Mouse (Mus musculus) urinary bladder, postnatal 10 days (tissue): ENCODE data around the gene Kif24.
"Not testable (repeated sequence)": the region's sequence is repeated elsewhere in the genome, so short reads cannot be mapped to it uniquely, and the experiment has no call there.

Experiments
- DNase-seq: peaks from one replicate; pipeline ENCODE4 v3.0.0; 2022; ENCODE audit warnings: low spot score

Kif24 gene

DNA sequence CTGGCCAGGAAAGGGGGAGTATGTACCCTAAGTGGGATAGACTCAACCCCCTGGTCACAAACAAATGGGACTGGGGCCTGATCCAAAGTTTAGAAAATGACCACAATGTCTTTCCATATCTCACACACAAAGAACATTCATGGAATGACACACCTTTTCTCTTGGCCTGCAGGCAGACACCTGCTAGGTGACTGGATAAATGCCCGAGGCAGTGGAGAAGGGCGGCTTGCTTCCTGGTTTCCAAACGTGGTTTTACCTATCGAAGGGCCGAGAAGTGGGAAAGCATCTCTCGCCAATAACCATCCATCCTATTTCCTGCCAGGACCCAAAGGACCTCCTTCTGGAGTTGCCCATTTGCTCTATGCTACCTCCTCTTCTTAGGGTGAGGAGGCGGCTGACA, 28.3 kb upstream of the Kif24 start:
- no peak for DNase-seq

DNA sequence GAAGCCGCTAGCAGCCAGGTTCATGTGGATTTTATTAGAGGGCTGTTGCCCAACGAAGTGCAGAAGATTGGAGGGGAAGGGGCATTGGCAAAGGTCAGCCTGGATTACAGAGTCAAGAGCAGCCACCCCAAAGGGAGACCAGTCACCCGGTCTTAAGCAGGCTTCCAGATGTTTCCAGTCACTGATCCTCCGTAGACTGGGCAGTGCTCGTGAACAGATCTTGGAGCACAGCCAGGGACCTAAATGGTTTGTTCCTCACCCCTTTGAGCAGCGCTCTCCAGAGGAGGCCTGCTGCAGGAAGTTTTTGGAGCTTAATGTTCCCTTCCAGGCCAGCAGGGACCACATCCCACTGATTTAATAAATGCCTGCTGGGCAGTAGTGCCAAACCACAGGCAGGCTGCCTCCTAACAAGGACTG, 16.9 kb upstream of the Kif24 start:
- DNase-seq: no peak

DNA sequence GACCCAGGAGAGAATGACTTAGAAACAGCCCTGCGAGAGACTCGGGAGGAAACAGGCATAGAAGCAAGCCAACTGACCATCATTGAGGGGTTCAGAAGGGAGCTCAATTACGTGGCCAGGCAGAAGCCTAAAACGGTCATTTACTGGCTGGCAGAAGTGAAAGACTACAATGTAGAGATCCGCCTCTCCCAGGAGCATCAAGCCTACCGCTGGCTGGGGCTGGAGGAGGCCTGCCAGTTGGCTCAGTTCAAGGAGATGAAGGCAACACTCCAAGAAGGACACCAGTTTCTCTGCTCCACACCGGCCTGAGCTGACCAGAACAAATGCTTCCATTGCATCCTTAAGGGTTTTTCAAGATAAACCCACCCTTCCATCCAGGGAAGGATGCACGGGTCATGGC, 15.6 kb upstream of the Kif24 start:
- no peak for DNase-seq

DNA sequence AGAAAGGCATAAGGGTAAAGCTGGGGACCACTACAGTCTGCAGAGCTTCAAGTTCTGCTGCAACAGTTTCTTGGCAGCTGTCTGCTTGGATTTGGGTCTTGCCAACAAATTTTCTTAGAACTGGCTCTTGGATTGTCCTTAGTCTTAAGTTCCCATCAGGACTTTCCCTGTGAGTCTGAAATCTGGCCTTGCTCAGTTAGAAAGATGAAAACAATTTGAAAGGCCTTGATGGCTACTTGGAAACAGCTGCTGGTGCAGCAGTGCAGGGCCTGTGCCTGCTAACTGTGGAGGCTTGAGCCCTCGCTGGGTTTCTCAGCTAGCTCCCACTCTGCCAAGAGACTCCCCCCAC, 14.7 kb upstream of the Kif24 start:
- DNase-seq: no peak

DNA sequence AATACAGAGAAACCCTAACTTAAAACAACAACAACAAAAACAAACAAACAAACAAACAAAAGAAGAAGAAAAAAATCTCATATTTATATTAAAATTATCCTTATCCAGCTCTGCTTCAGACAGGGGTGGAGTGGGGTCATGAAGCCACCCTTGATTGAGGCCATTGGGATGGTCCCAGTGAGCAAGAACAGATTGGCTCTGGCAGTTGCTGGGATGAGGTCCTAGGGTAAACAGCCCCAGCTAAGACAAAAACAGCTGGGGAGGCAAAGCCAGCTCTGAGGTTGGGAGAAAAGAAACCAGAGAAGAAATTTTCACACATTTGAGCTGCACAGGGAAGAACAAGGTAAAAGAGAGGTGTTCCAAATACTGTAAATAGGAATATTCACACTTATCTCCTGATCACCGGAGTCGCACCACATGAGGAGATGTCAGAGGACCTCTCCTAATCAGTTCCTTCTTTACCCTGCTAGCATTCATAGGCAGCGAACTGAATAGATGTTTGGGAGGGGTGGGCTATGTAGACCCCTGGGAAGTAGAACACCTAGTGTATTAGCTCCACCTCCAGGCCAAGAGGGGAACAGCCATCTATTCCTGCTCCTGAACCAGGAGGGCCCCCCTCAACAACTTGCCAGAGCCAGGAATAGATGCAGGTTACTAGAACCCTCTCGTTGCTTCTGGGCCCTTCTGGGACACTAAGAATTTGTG, 14.2 kb upstream of the Kif24 start:
- DNase-seq: no peak

DNA sequence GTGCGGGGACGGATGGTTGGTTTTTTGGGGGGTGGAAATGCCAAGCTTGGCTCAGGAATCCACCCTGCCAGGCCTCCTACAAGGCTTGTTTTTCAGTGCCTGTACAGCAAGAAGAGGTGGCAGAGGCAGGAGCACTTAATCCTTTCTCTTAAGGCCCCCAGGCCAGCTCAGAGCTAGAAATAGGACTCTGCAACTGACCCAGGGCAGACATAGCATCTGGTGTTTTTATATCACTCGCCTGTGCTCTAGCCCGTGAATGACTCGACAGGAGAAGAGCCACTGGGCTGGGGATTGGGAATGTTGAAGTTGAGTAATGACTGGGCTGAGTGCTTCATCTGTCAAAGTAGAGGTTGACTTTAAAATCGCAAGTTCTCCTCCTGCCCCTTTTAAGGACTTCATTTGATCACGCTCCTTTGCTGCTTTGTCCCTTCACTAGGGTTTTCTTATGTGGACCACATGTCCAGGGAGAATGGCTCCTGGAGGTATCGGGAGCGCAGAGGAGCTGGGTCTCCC, 13.0 kb upstream of the Kif24 start:
- no peak for DNase-seq

DNA sequence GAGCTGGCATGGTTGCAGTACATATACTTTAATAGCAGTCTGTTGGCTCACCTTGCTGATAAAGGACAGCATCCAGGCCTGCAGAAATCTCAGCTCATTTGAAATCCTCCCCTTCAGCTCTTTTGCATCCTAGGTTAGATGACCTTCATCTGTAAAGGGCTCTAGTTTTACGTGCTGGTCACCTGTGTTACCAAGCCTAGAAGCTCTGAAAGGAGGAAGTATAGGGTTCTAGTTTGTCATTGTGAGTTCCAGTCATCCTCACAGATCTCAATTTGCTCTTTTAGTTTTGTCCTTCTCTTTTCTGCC, 6.7 kb upstream of the Kif24 start:
- DNase-seq: no peak

DNA sequence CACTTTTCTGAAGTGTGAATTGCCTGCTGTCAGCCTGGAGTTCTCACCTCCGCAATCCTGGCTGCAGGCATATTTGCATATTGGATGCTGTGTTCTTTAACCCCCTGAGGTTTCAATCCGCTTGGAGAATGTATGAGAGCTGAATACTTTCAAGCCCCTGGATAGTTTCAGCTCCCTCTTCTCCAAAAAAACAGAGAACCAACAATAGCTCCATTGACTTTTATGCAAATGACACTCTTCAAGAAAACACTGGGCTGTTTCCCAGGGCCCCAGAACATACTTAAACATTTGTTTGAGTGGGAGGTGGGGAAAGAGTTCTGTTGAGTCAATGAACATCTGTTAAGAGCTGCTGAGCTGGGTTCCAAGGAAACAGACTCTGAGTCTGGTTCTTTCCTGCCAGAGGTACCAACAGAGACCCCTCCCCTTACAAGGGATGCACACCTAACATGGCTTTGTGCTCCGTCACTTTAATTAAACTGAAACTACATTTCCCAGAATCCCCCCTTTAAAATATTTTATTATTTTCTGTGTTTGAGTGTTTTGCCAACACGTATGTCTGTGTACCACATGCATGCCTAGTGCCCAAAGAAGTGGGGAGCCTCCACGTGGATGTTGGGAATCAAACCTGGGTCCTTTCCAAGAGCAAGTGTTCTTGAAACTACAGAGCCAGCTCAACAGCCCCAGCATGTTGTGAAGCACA, 6.1 kb upstream of the Kif24 start:
- no peak for DNase-seq

DNA sequence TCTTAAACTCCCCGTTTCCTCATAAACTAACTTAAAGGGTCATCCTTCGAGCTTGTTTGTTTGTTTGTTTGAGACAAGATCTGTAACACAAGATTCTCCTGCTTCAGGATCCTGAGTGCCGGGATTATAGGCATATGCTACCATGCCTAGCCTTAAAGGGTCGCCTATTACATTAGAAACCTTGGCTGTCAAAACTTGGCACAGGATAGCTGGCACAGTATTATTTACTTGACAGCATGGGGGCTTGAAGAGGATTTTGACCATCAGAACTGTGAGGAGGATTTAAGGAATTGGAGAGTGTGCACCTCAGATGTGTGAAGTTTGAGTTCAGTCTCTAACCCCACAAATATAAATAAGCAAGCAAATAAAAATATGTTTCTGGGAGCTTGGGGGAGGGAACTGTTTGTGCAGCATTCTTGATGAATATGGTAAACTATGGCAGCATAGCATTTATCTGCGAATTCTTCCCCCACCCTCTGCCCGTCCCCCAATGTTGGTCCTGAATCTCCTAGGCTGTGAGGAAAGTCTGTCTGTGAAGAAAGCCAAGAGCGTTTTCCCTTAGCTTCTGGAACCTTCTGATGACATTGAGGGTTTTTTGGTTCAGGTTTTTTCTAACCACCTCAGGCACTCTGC, 5.5 kb upstream of the Kif24 start:
- DNase-seq: no peak

DNA sequence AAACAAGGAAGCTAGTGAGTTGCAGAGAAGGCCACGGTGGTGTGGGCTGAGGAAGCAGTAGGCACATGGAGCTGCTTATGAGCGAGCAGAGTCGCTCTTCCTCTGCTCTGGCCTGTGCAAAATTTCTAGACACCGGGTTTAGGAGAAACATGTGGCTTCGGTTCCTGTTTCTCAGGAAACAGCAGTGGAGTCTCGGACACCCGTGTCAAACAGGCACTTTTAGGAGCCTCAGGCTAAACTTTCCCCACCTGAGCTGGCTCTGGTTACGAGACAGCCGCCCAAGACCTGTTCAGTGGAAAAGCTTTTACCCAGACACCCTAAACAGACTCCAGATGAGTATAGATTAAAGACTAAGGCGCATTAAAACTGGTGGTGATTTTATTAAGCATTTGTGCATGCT, 4.5 kb upstream of the Kif24 start:
- no peak for DNase-seq

DNA sequence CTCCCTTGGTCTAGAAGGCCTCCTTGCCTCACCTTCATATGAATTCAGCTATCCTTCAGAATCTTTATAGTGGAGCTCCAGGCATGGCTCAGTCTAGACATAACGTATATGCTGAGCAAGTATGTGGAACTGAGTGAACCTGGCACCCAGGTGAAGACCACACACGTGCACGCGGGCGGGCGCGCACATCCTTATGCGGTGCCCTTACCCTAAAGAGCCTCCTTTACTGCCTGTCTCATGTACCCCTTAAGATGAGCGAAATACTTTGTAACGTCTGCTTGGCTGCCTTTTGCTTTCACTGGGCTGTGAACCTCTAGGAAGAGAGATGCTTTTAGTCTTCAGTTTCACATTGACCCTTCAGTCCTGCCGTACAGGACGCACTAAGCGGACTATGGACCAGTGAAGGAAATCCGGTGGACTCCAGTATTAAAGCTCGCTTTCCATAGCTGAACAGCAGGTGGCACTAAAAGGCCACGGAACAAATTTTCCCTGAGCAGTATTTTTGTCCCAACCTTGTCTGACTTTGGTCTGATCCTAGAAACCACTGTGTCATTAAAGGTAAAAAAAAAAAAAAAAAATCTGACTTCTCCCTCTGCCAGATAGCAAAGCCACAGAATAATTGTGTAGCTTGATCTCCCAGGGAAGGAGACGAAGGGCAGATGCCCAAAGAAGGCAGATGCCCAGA, 3.9 kb upstream of the Kif24 start:
- no peak for DNase-seq

DNA sequence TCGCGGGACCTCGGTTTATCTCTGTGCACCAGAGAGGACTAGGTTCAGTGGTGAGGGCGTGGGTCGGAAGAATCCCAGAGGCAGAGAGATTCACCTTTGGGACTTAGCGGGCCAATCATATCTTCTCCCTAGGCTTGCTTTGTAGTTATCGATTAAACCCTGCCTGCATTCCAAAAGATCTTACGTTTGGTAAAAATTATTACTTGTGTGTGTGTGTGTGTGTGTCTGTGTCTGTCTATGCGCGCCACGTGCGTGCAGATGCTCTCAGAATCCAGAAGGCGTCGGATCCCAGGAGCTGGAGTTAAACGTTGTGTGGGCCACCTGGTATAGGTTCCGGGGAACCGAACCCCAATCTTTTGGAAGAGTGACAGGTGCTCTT, 589 bp upstream of the Kif24 start:
- DNase-seq: no peak

DNA sequence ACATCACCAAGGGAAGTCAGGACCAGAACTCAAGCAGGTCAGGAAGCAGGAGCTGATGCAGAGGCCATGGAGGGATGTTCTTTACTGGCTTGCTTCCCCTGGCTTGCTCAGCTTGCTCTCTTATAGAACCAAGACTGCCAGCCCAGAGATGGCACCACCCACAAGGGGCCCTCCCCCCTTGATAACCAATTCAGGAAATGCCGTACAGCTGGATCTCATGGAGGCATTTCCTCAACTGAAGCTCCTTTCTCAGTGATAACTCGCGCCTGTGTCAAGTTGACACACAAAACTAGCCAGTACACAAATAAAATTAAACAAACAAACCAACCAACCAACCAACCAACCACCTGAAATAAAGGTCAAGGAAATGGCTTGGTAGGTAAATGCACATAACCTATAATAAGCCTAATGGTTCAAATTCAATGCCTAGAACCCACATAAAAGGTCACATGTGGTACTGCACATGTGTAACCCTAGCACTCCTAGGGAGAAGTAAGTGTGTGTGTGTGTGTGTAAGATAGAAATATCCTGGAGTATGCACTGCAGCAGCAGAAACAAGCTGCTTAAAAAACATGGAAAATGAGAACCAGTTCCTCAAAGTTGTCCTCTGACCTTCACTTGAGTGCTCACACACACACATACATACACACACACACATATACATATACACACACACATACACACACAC, 1.5 kb downstream of the Kif24 start:
- DNase-seq: not testable (repeated sequence)

DNA sequence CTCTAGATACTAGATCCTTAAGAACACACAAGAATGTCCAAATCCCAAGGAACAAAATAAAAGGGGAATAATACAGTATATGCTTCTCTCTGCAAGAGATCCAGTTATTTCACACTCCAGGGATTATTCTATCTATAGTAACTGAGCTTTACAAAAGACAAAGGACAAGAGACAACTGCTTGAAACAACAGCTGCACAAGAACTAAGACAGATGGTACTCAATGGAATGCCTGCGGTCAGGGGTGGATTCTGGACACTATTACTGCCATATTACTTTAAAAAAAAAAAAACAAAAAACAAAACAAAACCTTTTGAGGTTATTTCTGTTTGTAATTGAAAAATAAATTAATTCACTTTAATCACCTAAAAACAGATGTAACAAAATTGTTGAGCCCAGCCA, 4.0 kb downstream of the Kif24 start:
- no peak for DNase-seq

DNA sequence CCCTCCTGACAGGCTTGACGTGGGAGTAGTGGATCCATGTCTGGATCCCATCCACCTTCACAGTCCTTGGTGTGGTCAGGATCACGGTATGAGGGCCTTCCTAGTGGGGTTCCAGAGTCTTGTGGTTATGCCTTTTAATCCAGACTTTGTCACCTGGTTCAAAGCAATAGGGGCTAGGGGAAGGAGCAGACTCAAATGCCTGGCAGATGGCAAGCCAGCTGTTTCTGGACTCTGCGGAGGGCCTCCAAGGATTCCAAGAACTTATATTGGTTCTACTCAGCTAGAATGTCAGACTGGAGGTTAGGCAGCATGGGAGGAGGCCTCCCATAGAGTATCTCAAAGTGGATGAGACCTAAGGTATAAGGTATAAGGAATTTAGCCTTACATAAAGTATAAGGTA, 17.1 kb downstream of the Kif24 start:
- no peak for DNase-seq

DNA sequence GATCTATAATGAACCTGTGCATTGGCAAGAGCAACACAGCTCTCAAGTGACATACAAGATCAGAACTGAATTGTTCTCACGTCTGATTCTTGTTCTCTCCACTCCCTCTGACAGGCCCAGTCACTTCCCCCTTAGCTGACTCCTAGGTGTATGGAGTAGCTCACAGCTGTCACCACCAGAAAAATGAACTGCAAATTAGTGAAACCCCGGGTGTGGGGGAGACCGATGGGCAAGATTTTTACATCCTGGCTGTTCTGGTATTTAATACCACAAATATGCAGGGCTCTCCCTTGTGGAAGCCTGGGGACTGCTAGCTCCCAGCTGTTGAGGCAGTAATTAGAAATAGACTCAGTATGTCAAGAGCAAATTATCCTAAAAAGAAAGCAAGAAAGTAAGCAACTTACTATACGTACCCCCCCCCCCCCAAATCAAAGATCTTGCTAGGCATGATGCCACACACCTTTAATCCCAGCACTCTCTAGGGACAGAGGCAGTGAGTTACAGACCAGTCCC, 21.8 kb downstream of the Kif24 start:
- no peak for DNase-seq

DNA sequence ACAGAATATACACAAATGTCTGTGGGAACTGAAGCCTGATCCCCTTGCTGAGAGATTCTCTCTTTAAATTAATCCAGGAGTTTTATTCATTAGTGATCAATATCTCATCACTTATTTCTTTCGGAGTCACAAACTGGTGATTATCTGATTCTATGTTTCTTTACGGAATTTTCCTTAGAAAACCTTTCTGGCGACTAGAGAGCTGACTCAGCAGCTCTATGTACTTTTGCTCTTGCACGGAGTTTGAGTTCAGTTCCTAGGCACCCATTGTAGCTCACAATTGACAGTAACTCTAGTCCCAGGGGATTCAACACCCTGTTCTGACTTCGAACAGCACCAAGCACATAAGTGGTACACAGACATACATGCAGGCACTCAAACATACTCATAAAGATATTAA, 25.8 kb downstream of the Kif24 start:
- DNase-seq: no peak

DNA sequence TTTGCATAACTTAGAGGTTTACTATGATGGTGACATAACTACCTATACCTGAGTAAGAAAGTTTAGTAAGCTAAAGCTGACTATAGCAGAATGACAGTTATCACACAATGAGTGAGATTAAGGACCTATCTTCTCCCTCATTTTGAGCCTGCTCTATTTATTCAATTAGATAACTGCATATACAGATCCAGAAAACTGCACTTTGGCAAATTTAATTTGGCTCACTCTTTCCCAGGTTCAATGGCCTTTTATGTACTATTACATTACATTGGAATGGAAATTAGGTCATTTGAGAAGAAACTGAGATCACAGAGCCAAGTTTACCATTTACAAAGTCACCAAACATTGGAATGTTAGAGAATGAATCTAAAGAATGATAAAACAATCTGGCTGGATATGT, 47.7 kb downstream of the Kif24 start:
- no peak for DNase-seq

DNA sequence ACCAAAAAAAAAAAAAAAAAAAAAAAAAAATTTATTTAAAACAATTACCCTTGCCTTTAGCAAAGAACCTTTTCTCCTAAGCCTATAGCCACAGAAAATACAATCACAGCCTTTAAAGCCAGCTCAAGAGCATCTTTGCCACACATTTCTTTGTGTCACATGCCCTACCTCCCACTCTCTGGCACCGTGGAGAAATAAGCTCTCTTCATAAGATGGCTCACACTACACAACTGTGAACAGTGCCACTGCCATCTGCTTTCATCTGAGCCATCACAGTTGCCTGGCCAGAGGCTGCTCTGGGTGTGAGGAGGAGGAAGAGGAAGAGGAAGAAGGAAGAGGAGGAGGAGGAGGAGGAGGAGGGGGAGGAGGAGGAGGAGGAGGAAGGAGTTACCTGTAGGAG, 55.3 kb downstream of the Kif24 start:
- DNase-seq: no peak

DNA sequence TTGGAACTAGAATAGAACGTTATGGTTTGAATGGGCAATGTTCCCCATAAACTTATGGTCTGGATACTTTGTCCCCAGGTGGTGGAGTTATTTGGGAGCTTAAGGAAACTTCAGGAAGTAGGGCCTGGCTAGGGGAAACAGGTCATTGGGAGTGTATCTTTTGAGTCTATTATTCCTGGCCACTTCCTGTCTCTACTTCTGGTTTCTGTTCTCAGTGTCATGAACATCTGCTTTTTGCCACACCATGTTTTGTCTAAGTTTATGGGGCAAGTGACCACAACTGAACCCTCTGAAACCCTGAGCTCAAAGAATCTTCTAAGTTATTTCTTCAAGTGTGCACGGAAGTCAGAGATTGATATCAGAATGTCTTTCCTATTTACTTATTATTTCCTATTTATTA, 57.3 kb downstream of the Kif24 start:
- DNase-seq: no peak

DNA sequence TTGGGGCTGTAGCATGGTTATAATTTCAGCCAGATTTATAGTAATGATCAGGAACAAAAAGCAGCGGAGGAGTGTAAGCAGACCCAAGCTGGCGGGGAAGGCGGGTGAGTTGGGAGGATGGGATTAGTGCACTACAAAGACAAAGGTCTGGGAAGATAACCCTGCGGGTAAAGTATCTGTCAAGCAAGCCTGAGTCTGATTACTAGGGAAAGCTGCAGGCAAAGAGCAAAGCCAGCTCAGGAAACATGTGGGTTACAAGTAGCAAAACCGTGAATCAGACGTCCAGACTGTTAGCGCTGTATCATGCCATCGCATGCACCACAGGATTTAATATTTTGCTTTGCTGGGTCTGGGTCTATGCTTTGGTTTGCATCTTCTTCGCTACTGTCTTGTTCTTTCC, 58.1 kb downstream of the Kif24 start:
- DNase-seq: no peak

DNA sequence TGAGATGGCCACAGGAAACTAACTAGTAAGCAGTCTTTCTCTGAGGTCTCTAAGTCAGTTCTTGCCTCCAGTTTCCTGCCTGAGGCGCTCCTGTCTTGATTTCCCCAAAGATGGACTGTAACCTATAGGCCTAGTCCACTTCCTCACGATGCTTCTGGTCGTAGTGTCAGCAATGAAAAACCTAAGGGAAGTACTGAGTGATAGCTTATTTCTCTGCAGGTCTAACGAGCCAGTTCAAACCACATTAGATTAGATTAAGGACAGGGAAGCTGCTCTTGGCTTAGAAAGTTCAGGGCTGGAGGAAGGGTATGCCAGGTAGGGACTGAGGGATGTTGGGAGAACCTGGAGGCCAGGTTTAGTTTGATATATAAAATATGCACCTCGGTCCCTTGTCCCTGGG, 63.1 kb downstream of the Kif24 start:
- DNase-seq: no peak
